In genomic region chr19:4793281-4793830, GRCm38 (mm10) we compare ENCODE assay signal across 8 mouse cellular contexts. TPM values are rescaled to one million over a fixed set of nuclear protein-coding genes. Genes with fewer than 3 reads are reported as not detected.
DNase-seq lines count a peak whose midpoint lies in the region; ATAC-seq and TF ChIP-seq lines count a peak whose summit lies in the region.

No protein-coding gene starts in this region.

- TF ChIP-seq POLR2A in kidney, adult 2 months (IDR thresholded peaks at IDR 0.05; ENCODE audit: low read depth, low read length) = no peak

- no peaks in the 10 kb centered on the region for H3K9me3 ChIP-seq in hindbrain, embryonic 13.5 days
- no peaks in the 10 kb centered on the region for H3K9me3 ChIP-seq in midbrain, embryonic 11.5 days (ENCODE audit: control insufficient read depth, low read length)

- peak; percentile 49 for ATAC-seq in hindbrain, embryonic 13.5 days (ENCODE audit: low FRiP score)
- ATAC-seq in midbrain, embryonic 11.5 days (ENCODE audit: low FRiP score) = peak; percentile 31; the same call in 1 of the 2 replicates

- no peaks in the 10 kb centered on the region for H3K27me3 ChIP-seq in kidney, adult 2 months (replicated peaks; ENCODE audit: control insufficient read depth, insufficient read depth, low read length)
- no peaks in the 10 kb centered on the region for H3K27me3 ChIP-seq in hindbrain, embryonic 13.5 days
- H3K27me3 ChIP-seq in midbrain, embryonic 11.5 days (ENCODE audit: control insufficient read depth, insufficient read depth, low read length) = no peaks in the 10 kb centered on the region

- DNase-seq in kidney, adult 2 months = no peak
- DNase-seq in kidney, postnatal 36 days = no peak
- DNase-seq in adipocyte (ENCODE audit: low spot score) = peak; percentile 66
- peak; percentile 98 for DNase-seq in midbrain, embryonic 11.5 days (ENCODE audit: low spot score, missing footprints)
- DNase-seq in right cerebral cortex, postnatal 4 days = no peak
- no peak for DNase-seq in right cerebral cortex, adult 2 months (ENCODE audit: low spot score in 2 of 2)
- DNase-seq in cerebellum, adult 18-20 months = no peak

- H3K4me1 ChIP-seq in kidney, adult 2 months (ENCODE audit: control insufficient read depth, insufficient read depth, low read length) = peaks cover 18% of the 10 kb centered on the region
- peaks cover 51% of the 10 kb centered on the region for H3K4me1 ChIP-seq in hindbrain, embryonic 13.5 days (replicated peaks)
- H3K4me1 ChIP-seq in midbrain, embryonic 11.5 days (ENCODE audit: control insufficient read depth, insufficient read depth, low read length) = peaks cover 16% of the 10 kb centered on the region

- peak overlapping the region; percentile 87 for H3K4me3 ChIP-seq in kidney, adult 2 months (ENCODE audit: insufficient read depth, low read depth, low read length)
- peak overlapping the region; percentile 77 for H3K4me3 ChIP-seq in hindbrain, embryonic 13.5 days
- H3K4me3 ChIP-seq in midbrain, embryonic 11.5 days (ENCODE audit: low read depth, low read length) = peak overlapping the region; percentile 76

- no peak for TF ChIP-seq CTCF in kidney, adult 2 months (conservative IDR thresholded peaks at IDR 0.05; ENCODE audit: insufficient read depth, insufficient read length, low read depth, low read length)

- H3K4me2 ChIP-seq in hindbrain, embryonic 13.5 days = peak overlapping the region; percentile 93
- H3K4me2 ChIP-seq in midbrain, embryonic 11.5 days = peak overlapping the region; percentile 73

- H3K36me3 ChIP-seq in kidney, adult 2 months (ENCODE audit: control insufficient read depth, insufficient read depth, low read length) = peaks cover 13% of the 10 kb centered on the region
- H3K36me3 ChIP-seq in hindbrain, embryonic 13.5 days = peaks cover 26% of the 10 kb centered on the region
- peaks cover 8% of the 10 kb centered on the region for H3K36me3 ChIP-seq in midbrain, embryonic 11.5 days (ENCODE audit: control insufficient read depth, insufficient read depth, low read length)

- H3K27ac ChIP-seq in kidney, adult 2 months (ENCODE audit: insufficient read depth, low read depth, low read length) = peak overlapping the region; percentile 66
- H3K27ac ChIP-seq in hindbrain, embryonic 13.5 days = peak overlapping the region; percentile 89
- peak overlapping the region; percentile 42; the same call in 1 of the 2 replicates for H3K27ac ChIP-seq in midbrain, embryonic 11.5 days (ENCODE audit: low read depth, low read length)

- WGBS in kidney, adult 2 months = under 1% methylated on average over 16 of the region's 16 CpGs
- 3% methylated on average over 16 of the region's 16 CpGs for WGBS in hindbrain, embryonic 13.5 days
- 2% methylated on average over 16 of the region's 16 CpGs for WGBS in midbrain, embryonic 11.5 days

- H3K9ac ChIP-seq in hindbrain, embryonic 13.5 days = peak overlapping the region; percentile 83
- peak overlapping the region; percentile 80 for H3K9ac ChIP-seq in midbrain, embryonic 11.5 days (ENCODE audit: low read length)

RNA-seq across cellular contexts. Expression of gene Rbm4, which starts 0.3 kb away (rescaled TPM):
- polyA plus RNA-seq in kidney, adult 2 months (2012; rRNA removed) = 44.6 and 47.5 TPM in 2 replicates
- 97.3 and 97.5 TPM in 2 replicates for polyA plus RNA-seq in hindbrain, embryonic 13.5 days (2015; fragmentation: Nextera tagmentation; extraction: Ambion mirVana)
- 108 and 111 TPM in 2 replicates for polyA plus RNA-seq in midbrain, embryonic 11.5 days (2014; fragmentation: Nextera tagmentation; extraction: Ambion mirVana)

RNA-seq across cellular contexts. Expression of gene Gm21992, which starts 18.1 kb away (rescaled TPM):
- polyA plus RNA-seq in kidney, adult 2 months (2012; rRNA removed) = 22.3 and 32.0 TPM in 2 replicates
- polyA plus RNA-seq in hindbrain, embryonic 13.5 days (2015; fragmentation: Nextera tagmentation; extraction: Ambion mirVana) = 32.3 and 35.3 TPM in 2 replicates
- 12.9 and 27.2 TPM in 2 replicates for polyA plus RNA-seq in midbrain, embryonic 11.5 days (2014; fragmentation: Nextera tagmentation; extraction: Ambion mirVana)

RNA-seq across cellular contexts. Expression of gene Rbm14, which starts 18.1 kb away (rescaled TPM):
- 28.7 and 36.8 TPM in 2 replicates for polyA plus RNA-seq in kidney, adult 2 months (2012; rRNA removed)
- polyA plus RNA-seq in hindbrain, embryonic 13.5 days (2015; fragmentation: Nextera tagmentation; extraction: Ambion mirVana) = 66.8 and 67.5 TPM in 2 replicates
- polyA plus RNA-seq in midbrain, embryonic 11.5 days (2014; fragmentation: Nextera tagmentation; extraction: Ambion mirVana) = 108 and 113 TPM in 2 replicates

RNA-seq across cellular contexts. Expression of gene Rbm4b, which starts 37.1 kb away (rescaled TPM):
- polyA plus RNA-seq in kidney, adult 2 months (2012; rRNA removed) = 12.8 TPM in 2 replicates
- polyA plus RNA-seq in hindbrain, embryonic 13.5 days (2015; fragmentation: Nextera tagmentation; extraction: Ambion mirVana) = 188 and 189 TPM in 2 replicates
- 137 and 152 TPM in 2 replicates for polyA plus RNA-seq in midbrain, embryonic 11.5 days (2014; fragmentation: Nextera tagmentation; extraction: Ambion mirVana)

RNA-seq across cellular contexts. Expression of gene Ccs, which starts 45.8 kb away (rescaled TPM):
- polyA plus RNA-seq in kidney, adult 2 months (2012; rRNA removed) = 144 and 192 TPM in 2 replicates
- 44.9 and 47.4 TPM in 2 replicates for polyA plus RNA-seq in hindbrain, embryonic 13.5 days (2015; fragmentation: Nextera tagmentation; extraction: Ambion mirVana)
- polyA plus RNA-seq in midbrain, embryonic 11.5 days (2014; fragmentation: Nextera tagmentation; extraction: Ambion mirVana) = 34.1 and 35.6 TPM in 2 replicates

Comparison
In these comparisons a context has a peak if more than half of its experiments do, and no peak if none do; other contexts are left out.
1. DNase-seq: peak in adipocyte (single experiment) and midbrain, embryonic 11.5 days (single experiment); none in kidney, adult 2 months (single experiment), kidney, postnatal 36 days (0 of 2), right cerebral cortex, postnatal 4 days (single experiment), right cerebral cortex, adult 2 months (0 of 2) and cerebellum, adult 18-20 months (0 of 2).
2. Peak in every context shown above with its lines, with median percentiles within 50 percentile points of each other: H3K27ac ChIP-seq and H3K4me3 ChIP-seq.